Mouse (Mus musculus): ENCODE data around the gene Lrrc27. TPM values are rescaled to one million over a fixed set of nuclear protein-coding genes. Genes with fewer than 3 reads are reported as not detected.

Lrrc27 gene
- polyA plus RNA-seq, 1 experiment from 2014 or later, result 3.7 TPM

- H3K4me3 ChIP-seq, result no peak overlapping the region
- no peak overlapping the region for H3K4me2 ChIP-seq
- H3K27ac ChIP-seq, result no peak overlapping the region
- no peaks in the 10 kb centered on the region for H3K27me3 ChIP-seq
- H3K9me3 ChIP-seq (replicated peaks), result no peaks in the 10 kb centered on the region
- no peak overlapping the region for H3K9ac ChIP-seq
- H3K4me1 ChIP-seq, result no peaks in the 10 kb centered on the region; the same call in 1 of the 2 replicates
- ATAC-seq, result no peak
- WGBS, result 82% methylated on average over 16 of the region's 16 CpGs
- no peaks in the 10 kb centered on the region for H3K36me3 ChIP-seq (ENCODE audit: poor library complexity, severe bottlenecking)
Observed at GRCm38 (mm10) chr7:139285295-139285943, 72.6 kb downstream of the Lrrc27 start.

GRCm38 (mm10) chr7:139288540-139288939, 75.8 kb downstream of the Lrrc27 start:
- Histone ChIP-seq H3K36me3 (ENCODE audit: poor library complexity, severe bottlenecking) (no peaks in the 10 kb centered on the region), H3K27ac (no peak overlapping the region), H3K9me3 (replicated peaks) (no peaks in the 10 kb centered on the region), H3K4me3 (no peak overlapping the region), H3K4me2 (no peak overlapping the region), H3K4me1 (no peaks in the 10 kb centered on the region), H3K27me3 (no peaks in the 10 kb centered on the region), H3K9ac (no peak overlapping the region)
- 87% methylated on average over 7 of the region's 7 CpGs for WGBS
- no peak for ATAC-seq

Other genes starting within 250 kb of the Lrrc27 start
- 106 and 141 TPM in 2 replicates for gene Dpysl4, start 127.0 kb upstream of the Lrrc27 start, polyA plus RNA-seq (2015; fragmentation: Nextera tagmentation; extraction: Ambion mirVana)
- 0.50 and 0.89 TPM in 2 replicates for gene Stk32c, start 319 bp downstream of the Lrrc27 start, polyA plus RNA-seq (2015; fragmentation: Nextera tagmentation; extraction: Ambion mirVana)
- 4.5 and 4.7 TPM in 2 replicates for gene Pwwp2b, start 35.5 kb downstream of the Lrrc27 start, polyA plus RNA-seq (2015; fragmentation: Nextera tagmentation; extraction: Ambion mirVana)
- gene Inpp5a, start 176.1 kb downstream of the Lrrc27 start, polyA plus RNA-seq (2015; fragmentation: Nextera tagmentation; extraction: Ambion mirVana), result 9.7 and 11.1 TPM in 2 replicates

Measured in forebrain, embryonic 13.5 days (tissue).